Mouse (Mus musculus) heart, embryonic 14.5 days (tissue): ENCODE data around the gene Ercc2. TPM values are rescaled to one million over a fixed set of nuclear protein-coding genes. Genes with fewer than 3 reads are reported as not detected.

Experiments
- ATAC-seq: fragments of 200-750 bp; cut with Nextera tagmentation; 2 replicates; pipeline ENCODE4 v1.8.0; 2017; ENCODE audit warnings: low read depth, moderate TSS enrichment; ENCODE audit not compliant: insufficient number of reproducible peaks, insufficient read depth, low FRiP score
- H3K27ac ChIP-seq, 2 experiments: fragments of 200-500 bp in 1 of 2; fragments of 300-500 bp in 1 of 2; sonication (generic) in 1 of 2; replicated peaks in 1 of 2; 2 replicates each; pipeline ENCODE4 v1.5.1; 2012 to 2014; ENCODE audit warnings: low read depth in 2 of 2, low read length in 2 of 2, control low read depth in 1 of 2, mild to moderate bottlenecking in 1 of 2, mixed read lengths in 1 of 2; ENCODE audit not compliant: control insufficient read depth in 1 of 2, insufficient read depth in 1 of 2
- H3K27me3 ChIP-seq: fragments of 300-500 bp; sonication (generic); 2 replicates; pipeline ENCODE4 v1.6.1; 2014; ENCODE audit warnings: mild to moderate bottlenecking, low read length, control low read depth; ENCODE audit not compliant: control insufficient read depth, insufficient read depth
- H3K36me3 ChIP-seq: fragments of 300-500 bp; sonication (generic); 2 replicates; pipeline ENCODE4 v1.6.1; 2014; ENCODE audit warnings: mild to moderate bottlenecking, control low read depth, low read length, mixed read lengths; ENCODE audit not compliant: control insufficient read depth, insufficient read depth
- H3K4me1 ChIP-seq, 2 experiments: fragments of 200-500 bp in 1 of 2; fragments of 300-500 bp in 1 of 2; sonication (generic) in 1 of 2; 2 replicates each; pipeline ENCODE4 v1.6.1; 2012 to 2014; ENCODE audit warnings: low read length in 2 of 2, control low read depth in 1 of 2, mixed read lengths in 1 of 2; ENCODE audit not compliant: control insufficient read depth in 2 of 2, insufficient read depth in 2 of 2
- H3K4me2 ChIP-seq: fragments of 300-500 bp; sonication (generic); 2 replicates; pipeline ENCODE4 v1.6.1; 2014; ENCODE audit warnings: mild to moderate bottlenecking, low read length
- H3K4me3 ChIP-seq, 2 experiments: fragments of 200-500 bp in 1 of 2; fragments of 300-500 bp in 1 of 2; sonication (generic) in 1 of 2; 2 replicates each; pipeline ENCODE4 v1.5.1; 2012 to 2014; ENCODE audit warnings: low read length in 2 of 2, mild to moderate bottlenecking in 2 of 2, control low read depth in 1 of 2, low read depth in 1 of 2, moderate library complexity in 1 of 2; ENCODE audit not compliant: control insufficient read depth in 1 of 2, insufficient read depth in 1 of 2
- H3K9ac ChIP-seq: fragments of 300-500 bp; sonication (generic); 2 replicates; pipeline ENCODE4 v1.6.1; 2014; ENCODE audit warnings: mild to moderate bottlenecking, low read length
- H3K9me3 ChIP-seq: fragments of 300-500 bp; sonication (generic); 2 replicates; pipeline ENCODE4 v1.6.1; 2016; ENCODE audit warnings: low read length, control low read depth; ENCODE audit not compliant: control insufficient read depth
- WGBS: fragments of 180-500 bp; shearing (Covaris S2); extraction: QIAGEN DNeasy Blood & Tissue Kit; methylation state at CpG from one replicate; pipeline ENCODE4 v1.1.7; 2014; 5-methylcytosine and 5-hydroxymethylcytosine counted together
- microRNA counts: library from miRNA; unstranded; fragments of <30 nt; microRNA quantifications from one replicate; lab custom pipeline; 2016
- microRNA-seq: library from miRNA; unstranded; fragments of <30 nt; microRNA quantifications from one replicate; pipeline ENCODE4, GENCODE M21; 2016
- polyA plus RNA-seq: library from polyadenylated mRNA; unstranded; fragments of >200 nt; fragmentation: Nextera tagmentation; extraction: Ambion mirVana; gene quantifications from 2 replicates; pipeline ENCODE4 v1.2.1, GENCODE M21; 2014

Ercc2 gene
- polyA plus RNA-seq, 1 experiment from 2014 or later, result 6.6 TPM

DNA sequence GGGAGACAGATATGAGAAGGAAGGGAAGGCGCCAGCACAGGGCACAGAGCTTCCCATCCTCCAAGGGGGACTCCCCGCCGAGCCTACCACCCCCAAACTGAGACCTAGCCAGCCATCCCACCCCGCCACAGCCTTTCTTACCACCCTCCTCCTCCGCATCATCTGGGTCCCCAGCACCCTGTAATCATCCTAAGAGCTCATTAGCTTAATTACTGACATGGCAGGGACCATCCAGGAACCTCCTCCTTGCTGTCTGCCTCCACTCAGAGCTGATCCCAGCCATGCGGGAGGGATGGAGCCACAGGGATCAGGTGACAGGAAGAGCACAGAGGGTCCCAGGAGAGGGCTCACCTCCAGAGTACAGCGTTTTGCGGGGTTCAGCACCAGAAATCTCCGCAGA is 55.2 kb downstream of the Ercc2 start:
- Histone ChIP-seq H3K27ac (no peak overlapping the region), H3K4me2 (no peak overlapping the region), H3K9ac (no peak overlapping the region), H3K36me3 (peaks cover 93% of the 10 kb centered on the region), H3K4me3 (no peak overlapping the region), H3K27me3 (no peaks in the 10 kb centered on the region), H3K4me1 (no peaks in the 10 kb centered on the region), H3K9me3 (no peaks in the 10 kb centered on the region)
- 86% methylated on average over 9 of the region's 9 CpGs for WGBS
- ATAC-seq, result no peak

DNA sequence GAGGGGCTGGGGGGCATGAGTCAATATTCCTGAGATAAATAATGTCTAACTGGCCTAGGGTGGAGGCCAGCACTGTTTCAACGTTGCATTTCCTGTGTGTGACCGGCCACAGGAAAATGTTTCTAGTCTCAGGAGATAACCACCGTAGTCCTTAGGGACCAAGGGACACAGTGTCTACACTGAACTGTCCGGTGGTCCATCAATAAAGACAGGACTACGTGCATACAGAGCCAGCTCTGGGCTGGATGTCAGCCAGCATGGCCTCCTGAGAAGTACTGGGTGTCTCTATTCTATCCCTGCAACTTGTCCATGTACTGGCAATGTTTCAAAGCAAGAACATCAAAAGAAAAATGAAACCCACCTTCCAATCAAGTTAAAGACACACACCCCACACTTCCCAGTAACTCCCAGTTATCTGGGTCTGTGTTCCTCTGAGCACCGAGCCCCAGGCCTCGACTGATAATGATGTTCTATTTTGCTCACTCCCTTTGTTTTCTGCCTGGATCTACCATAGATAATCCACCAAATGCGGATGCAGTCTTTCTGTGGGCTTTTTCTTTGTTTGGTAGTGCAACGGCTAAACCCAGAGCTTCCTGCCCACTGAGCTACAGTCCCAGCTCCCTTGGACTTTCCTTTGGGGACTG is 59.8 kb downstream of the Ercc2 start:
- Histone ChIP-seq H3K4me1 (no peaks in the 10 kb centered on the region), H3K27me3 (no peaks in the 10 kb centered on the region), H3K9ac (no peak overlapping the region), H3K9me3 (no peaks in the 10 kb centered on the region), H3K27ac (peak overlapping the region; percentile 20 to 42; a peak in 2 of 4 replicates), H3K36me3 (peaks cover 85% of the 10 kb centered on the region), H3K4me2 (no peak overlapping the region), H3K4me3 (no peak overlapping the region)
- 0 out of 2 replicates have a peak, but pooled peaks have one; percentile 23 for ATAC-seq
- 60% methylated on average over 9 of the region's 9 CpGs for WGBS

DNA sequence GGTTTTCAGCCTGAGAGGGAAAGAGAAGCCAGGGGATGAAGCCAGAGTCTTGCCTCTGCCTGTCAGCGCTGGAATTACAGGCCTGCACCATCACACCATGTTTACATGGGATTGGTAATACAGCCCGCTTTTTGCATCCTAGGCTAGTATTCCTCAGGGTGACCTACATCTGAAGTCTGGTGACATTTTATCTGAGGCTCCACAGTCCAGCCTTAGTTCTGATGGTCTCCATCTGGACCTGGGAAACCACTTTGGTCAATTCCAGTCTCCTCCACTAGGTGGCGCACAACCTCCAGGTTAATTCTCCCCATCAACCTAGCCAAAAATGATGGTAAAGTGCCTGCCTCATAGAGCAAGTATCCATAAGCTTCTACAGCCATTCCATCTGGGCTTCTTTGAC is 61.5 kb downstream of the Ercc2 start:
- H3K9me3 ChIP-seq, result no peaks in the 10 kb centered on the region
- no peaks in the 10 kb centered on the region for H3K27me3 ChIP-seq
- H3K9ac ChIP-seq, result no peak overlapping the region
- ATAC-seq, result no peak; the same call in 1 of the 2 replicates
- 37% methylated on average over 3 of the region's 3 CpGs for WGBS
- H3K36me3 ChIP-seq, result peaks cover 84% of the 10 kb centered on the region
- no peak overlapping the region for H3K4me3 ChIP-seq
- no peaks in the 10 kb centered on the region for H3K4me1 ChIP-seq
- H3K4me2 ChIP-seq, result no peak overlapping the region
- H3K27ac ChIP-seq, result no peak overlapping the region

DNA sequence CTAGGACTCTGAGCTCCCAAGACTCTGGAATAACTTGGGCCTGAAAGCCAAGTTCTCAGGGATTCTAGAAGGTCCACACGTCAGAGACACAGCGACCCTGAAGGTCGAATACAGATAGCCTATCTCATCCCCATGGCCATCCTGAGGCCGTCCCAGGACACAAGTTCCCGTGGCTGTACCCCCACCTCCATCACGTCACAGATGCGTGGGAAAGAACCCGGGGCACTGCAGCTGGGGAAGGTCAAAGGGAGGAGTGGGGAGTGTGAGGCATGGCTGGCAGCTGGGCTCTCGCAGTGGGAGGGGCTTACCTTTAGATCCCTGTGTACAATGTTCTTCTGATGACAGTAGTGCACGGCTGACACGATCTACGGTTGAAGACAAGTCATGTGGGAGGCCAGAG is 63.0 kb downstream of the Ercc2 start:
- 78% methylated on average over 12 of the region's 12 CpGs for WGBS
- Histone ChIP-seq H3K4me3 (no peak overlapping the region), H3K27ac (no peak overlapping the region), H3K4me2 (no peak overlapping the region), H3K4me1 (no peaks in the 10 kb centered on the region), H3K9me3 (no peaks in the 10 kb centered on the region), H3K9ac (no peak overlapping the region), H3K27me3 (no peaks in the 10 kb centered on the region), H3K36me3 (peaks cover 91% of the 10 kb centered on the region)
- no peak for ATAC-seq

MicroRNA genes within 50 kb of the gene (microRNA counts, 519-probe panel; counts per million panel counts)
- 322 counts per million, percentile 70 among the panel's probes with 10 or more counts for microRNA mmu-miR-343 (lab: Ali Mortazavi, UCI)

Small RNA genes lying within 50 kb of the gene (microRNA-seq; reads per million reads assigned to microRNA genes)
- not detected for gene Mir343

Other genes with a start within 250 kb of the Ercc2 start
- gene Qpctl, start 232.7 kb upstream of the Ercc2 start, polyA plus RNA-seq, result 7.0 and 7.8 TPM in 2 replicates
- gene Snrpd2, start 232.3 kb upstream of the Ercc2 start, polyA plus RNA-seq, result 104 and 111 TPM in 2 replicates
- 51.5 and 52.6 TPM in 2 replicates for gene Gipr, start 215.9 kb upstream of the Ercc2 start, polyA plus RNA-seq
- gene Eml2, start 205.6 kb upstream of the Ercc2 start, polyA plus RNA-seq, result 8.3 and 9.5 TPM in 2 replicates
- 1.6 and 1.9 TPM in 2 replicates for gene Gpr4, start 169.5 kb upstream of the Ercc2 start, polyA plus RNA-seq
- 36.5 and 38.6 TPM in 2 replicates for gene Opa3, start 153.7 kb upstream of the Ercc2 start, polyA plus RNA-seq
- gene Vasp, start 110.2 kb upstream of the Ercc2 start, polyA plus RNA-seq, result 66.1 and 68.9 TPM in 2 replicates
- gene Ppm1n, start 101.9 kb upstream of the Ercc2 start, polyA plus RNA-seq, result 0.20 TPM in 1 of 2 replicates, not detected in the other
- 39.2 and 43.6 TPM in 2 replicates for gene Rtn2, start 99.4 kb upstream of the Ercc2 start, polyA plus RNA-seq
- 0.22 TPM in 1 of 2 replicates, not detected in the other for gene Fosb, start 72.0 kb upstream of the Ercc2 start, polyA plus RNA-seq
- 60.0 and 68.7 TPM in 2 replicates for gene Ercc1, start 37.2 kb upstream of the Ercc2 start, polyA plus RNA-seq
- 12.7 and 15.7 TPM in 2 replicates for gene Cd3eap, start 22.5 kb upstream of the Ercc2 start, polyA plus RNA-seq
- gene Ppp1r13l, start 22.3 kb upstream of the Ercc2 start, polyA plus RNA-seq, result 15.2 and 15.4 TPM in 2 replicates
- gene Klc3, start 22.1 kb downstream of the Ercc2 start, polyA plus RNA-seq, result 1.8 and 1.9 TPM in 2 replicates
- gene Ckm, start 22.8 kb downstream of the Ercc2 start, polyA plus RNA-seq, result 910 and 1,062 TPM in 2 replicates
- 9.3 and 10.5 TPM in 2 replicates for gene Mark4, start 76.8 kb downstream of the Ercc2 start, polyA plus RNA-seq
- gene Exoc3l2, start 81.3 kb downstream of the Ercc2 start, polyA plus RNA-seq, result 1.3 and 1.8 TPM in 2 replicates
- gene Bloc1s3, start 126.4 kb downstream of the Ercc2 start, polyA plus RNA-seq, result 1.4 and 1.7 TPM in 2 replicates
- 87.3 and 92.9 TPM in 2 replicates for gene Trappc6a, start 126.4 kb downstream of the Ercc2 start, polyA plus RNA-seq
- gene Nkpd1, start 135.8 kb downstream of the Ercc2 start, polyA plus RNA-seq, result not detected in 2 replicates
- gene Ppp1r37, start 181.1 kb downstream of the Ercc2 start, polyA plus RNA-seq, result 2.9 and 5.3 TPM in 2 replicates
- 0.13 and 0.38 TPM in 2 replicates for gene Zfp296, start 195.3 kb downstream of the Ercc2 start, polyA plus RNA-seq
- gene Gemin7, start 195.6 kb downstream of the Ercc2 start, polyA plus RNA-seq, result 140 and 144 TPM in 2 replicates
- 26.6 and 29.2 TPM in 2 replicates for gene Clasrp, start 222.5 kb downstream of the Ercc2 start, polyA plus RNA-seq
- gene Relb, start 247.4 kb downstream of the Ercc2 start, polyA plus RNA-seq, result 4.8 and 6.1 TPM in 2 replicates